Mouse (Mus musculus): ENCODE data around the gene Junb.

The Junb gene

DNA sequence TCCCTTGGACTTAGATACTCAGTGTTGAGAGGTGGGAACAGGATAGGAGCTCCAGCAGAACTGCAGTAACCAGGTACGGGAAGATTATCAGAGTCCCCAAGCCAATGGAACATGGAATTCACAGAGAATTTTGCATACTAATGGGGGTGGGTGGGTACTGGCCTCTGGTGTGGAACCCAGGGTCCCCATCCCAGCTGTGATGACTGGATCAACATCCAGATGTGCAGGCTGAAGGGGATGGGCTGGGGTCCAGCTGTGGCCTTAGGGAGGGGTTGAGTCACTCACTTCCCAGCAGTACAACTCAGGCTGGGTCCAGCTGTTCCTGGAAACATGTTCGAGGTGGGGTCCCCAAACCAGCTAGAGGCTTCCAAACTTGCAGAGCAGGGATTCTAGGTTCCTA, 9.4 kb upstream of the Junb start:
- DNase-seq (ENCODE audit: low spot score in 2 of 2) = no peak

- no peak for DNase-seq (ENCODE audit: low spot score in 2 of 2)
Measured at GRCm38 (mm10) chr8:84987388-84987787, 8.9 kb upstream of the Junb start.

GRCm38 (mm10) chr8:84986379-84986945, 7.9 kb upstream of the Junb start:
- no peak for DNase-seq (ENCODE audit: low spot score in 2 of 2)

DNA sequence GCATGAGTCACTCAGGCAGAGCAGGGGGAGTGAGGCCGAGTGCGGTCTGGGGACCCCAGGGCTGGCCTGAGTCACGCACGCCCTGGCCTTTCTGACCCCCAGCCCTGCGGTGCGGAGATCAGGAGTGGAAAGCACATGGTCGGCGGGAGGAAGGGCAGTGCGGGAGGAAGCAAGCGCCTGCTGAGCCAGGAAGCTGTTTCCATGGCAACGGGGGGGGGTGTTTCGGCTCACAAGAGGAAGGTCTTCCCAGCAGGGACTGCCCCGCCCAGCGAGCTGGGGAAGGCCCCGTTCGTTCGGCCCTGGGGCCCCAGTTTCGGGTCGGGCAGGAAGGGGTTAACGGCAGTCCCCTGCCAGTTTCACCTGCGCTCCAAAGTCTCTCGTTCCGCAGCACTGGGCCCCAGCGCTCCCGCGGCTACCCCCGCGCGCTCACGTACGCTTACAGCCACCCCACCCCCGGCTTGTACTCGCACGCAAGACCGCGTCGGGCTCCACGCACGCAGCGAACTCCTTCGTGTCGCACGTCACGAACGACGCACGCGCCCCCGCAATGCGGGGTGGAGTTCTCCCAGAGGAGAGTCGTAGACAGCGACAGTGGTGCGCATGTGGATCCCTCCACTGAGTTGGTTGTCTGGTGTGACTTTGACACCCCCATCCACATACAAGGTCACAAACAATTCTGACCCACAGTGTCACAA, 7.3 kb upstream of the Junb start:
- DNase-seq (ENCODE audit: low spot score in 2 of 2) = peak; percentile 93 to 94

DNA sequence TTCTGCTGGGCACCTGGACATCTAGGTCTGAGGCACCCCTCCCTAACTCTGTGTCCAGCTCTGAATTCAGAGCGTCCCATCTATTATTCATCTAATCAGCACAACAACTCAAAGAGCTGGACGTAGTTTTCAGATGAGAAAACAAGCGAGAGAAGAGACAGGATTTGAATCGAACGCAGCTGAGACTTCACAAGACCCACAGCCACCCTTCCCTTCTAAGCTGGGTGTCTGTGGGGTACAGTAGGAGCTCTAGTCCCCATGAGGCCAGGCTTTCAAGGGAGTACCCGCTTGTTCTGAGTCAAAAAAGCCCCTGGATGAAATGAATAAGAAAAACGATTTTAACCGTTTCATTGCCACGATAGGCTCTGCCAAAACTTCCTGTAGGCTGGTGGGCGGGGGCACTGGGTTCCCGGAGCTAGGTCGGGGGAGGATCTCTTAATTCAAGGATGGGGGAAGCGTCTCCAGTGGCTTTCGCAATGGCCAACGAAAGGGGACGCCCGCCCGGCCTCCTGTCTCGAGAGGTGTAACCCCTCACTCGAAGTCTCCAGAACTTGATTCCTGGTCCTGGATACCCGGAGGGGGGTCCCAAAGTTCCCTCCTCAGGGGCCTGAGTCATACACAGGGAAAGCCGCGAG, 6.6 kb upstream of the Junb start:
- no peak for DNase-seq (ENCODE audit: low spot score in 2 of 2)

- DNase-seq (ENCODE audit: low spot score in 2 of 2) = no peak
Measured at GRCm38 (mm10) chr8:84984294-84985048, 6.0 kb upstream of the Junb start.

GRCm38 (mm10) chr8:84982499-84983011, 4.0 kb upstream of the Junb start:
- no peak for DNase-seq (ENCODE audit: low spot score in 2 of 2)

DNA sequence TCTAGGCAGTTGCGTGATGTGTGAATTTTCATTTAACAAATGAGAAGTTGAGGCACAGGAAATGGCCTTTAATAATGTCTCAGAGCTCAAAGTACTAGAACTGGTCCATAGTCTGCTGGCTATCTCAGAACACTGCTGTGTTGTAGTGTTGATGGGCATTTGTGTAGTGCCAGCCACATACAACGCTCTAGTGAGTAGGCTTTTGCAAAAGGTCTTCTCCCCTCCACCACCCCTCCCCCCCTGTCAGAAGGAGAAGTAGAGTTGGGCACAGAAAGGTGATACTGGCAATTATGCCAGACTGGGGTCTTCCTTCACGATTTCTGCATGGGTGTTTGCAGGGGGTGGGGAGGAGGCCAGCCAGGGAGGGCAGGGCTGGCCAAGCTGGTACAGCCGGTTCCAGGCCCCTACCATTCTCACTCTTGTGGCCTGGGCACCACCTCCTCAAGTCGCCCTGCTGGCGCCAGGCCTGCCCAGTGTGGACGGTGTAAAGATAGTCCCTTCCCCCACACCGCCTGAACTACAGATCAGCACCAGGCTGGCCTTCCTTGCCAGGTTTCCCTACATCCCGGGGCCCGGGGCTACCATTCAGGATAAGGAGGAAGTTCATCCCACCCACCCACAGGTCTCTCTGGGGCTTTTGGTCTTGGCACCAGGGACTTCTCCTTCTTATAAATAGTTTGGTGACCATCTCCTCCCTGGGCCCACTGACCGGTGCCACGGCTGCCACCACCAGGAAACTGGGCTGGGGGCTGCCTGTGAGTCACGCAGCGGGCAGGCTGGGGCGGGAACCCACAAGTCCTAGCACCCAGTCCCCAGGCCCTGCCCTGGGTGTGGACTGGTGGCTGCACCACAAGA, 3.4 kb upstream of the Junb start:
- no peak for DNase-seq (ENCODE audit: low spot score in 2 of 2)

DNA sequence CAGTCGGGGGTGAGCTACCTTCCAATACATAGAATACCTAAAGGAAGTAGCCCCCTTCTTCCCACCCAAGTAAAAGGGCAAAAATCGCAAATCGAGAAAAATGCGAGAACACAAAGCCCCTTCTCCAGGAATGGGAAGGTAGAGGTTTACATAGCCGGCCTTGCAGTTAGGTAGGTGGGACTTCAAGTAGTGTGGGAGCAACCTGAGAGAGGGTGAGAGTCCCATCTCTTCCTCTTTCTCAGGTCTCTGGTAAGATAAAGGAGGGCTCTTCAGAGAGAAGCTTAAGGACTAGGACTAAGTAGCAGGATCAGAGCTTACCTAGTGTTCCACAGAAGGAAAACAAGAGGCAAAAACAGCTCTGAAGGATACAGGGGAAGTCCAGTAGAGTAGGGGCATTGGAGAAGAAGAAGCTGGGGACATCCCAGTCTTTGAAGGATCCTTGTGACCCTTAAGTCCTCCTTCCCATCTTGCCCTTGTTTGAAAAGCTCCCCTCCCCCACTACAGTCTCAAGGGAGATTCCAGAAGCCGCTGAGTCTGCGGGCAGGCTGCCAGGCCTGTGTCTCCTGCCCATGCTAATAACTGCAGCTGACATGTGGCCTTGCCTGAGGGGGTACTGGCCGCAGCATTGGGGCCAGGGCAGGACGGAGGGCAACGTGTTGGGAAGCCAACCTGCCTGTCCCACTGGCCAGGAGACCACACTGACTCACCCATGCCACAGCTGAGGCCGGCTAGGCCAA, 2.3 kb upstream of the Junb start:
- DNase-seq (ENCODE audit: low spot score in 2 of 2) = peak in 1 of 2 experiments; percentile 58

GRCm38 (mm10) chr8:84979599-84980421, 1.3 kb upstream of the Junb start:
- DNase-seq (ENCODE audit: low spot score in 2 of 2) = peak; percentile 84 to 95

DNA sequence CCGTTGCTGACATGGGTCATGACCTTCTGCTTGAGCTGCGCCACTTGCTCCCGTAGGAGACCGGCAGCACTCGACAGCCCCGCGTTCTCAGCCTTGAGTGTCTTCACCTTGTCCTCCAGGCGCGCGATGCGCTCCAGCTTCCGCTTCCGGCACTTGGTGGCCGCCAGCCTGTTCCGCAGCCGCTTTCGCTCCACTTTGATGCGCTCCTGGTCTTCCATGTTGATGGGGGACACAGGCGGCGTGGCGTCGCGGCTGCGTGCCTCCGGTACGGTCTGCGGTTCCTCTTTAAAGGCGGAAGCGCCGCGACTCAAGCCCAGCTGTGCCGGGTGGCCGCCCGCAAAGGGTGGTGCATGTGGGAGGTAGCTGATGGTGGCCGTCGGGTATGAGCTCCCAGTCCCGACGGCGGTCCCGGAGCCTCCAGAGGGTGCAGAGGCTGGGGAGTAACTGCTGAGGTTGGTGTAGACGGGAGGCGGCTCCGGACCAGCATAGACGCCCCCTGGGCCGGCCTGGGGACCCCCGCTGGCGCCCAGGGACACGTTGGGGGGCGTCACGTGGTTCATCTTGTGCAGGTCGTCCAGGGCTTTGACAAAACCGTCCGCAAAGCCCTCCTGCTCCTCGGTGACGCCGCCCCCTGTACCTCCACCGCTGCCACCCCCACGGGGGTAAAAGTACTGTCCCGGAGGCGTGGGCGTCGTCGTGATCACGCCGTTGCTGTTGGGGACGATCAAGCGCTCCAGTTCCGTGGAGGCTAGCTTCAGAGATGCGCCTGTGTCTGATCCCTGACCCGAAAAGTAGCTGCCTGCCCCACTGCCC, 877 bp downstream of the Junb start:
- DNase-seq (ENCODE audit: low spot score in 2 of 2) = peak in 1 of 2 experiments; percentile 61

DNA sequence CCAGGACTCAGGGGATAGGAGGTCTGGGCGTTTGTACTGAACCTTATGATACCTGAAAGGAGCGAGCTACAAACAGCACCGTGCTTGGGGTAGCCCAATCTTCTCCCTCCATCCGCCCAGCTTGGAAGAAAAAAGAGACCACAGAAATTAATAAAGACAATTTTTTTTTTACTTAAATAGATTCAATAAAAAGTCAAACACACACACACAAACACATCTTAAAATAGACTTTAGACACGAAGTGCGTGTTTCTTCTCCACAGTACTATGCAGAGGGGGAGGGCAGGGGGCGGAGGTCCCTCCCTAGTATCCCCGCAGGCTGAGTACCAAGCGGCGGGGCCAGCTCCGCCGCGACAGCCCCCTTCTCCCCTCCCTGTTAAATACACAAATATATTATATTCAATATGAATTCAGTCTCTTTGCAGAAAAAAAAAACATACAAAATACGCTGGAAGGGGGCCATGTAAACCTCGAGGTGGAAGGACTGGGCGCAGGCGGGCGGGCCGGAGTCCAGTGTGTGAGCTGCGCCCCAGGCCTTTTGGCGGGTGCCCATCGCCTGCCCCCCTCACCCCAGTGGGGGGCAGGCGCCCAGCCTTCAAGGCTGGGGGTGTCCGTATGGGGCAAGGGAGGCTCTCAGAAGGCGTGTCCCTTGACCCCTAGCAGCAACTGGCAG, 1.6 kb downstream of the Junb start:
- DNase-seq (ENCODE audit: low spot score in 2 of 2) = no peak

GRCm38 (mm10) chr8:84976031-84976762, 2.3 kb downstream of the Junb start:
- peak; percentile 85 to 97 for DNase-seq (ENCODE audit: low spot score in 2 of 2)

- DNase-seq (ENCODE audit: low spot score in 2 of 2) = peak in 1 of 2 experiments; percentile 79
Measured at GRCm38 (mm10) chr8:84975434-84975833, 3.1 kb downstream of the Junb start.

DNA sequence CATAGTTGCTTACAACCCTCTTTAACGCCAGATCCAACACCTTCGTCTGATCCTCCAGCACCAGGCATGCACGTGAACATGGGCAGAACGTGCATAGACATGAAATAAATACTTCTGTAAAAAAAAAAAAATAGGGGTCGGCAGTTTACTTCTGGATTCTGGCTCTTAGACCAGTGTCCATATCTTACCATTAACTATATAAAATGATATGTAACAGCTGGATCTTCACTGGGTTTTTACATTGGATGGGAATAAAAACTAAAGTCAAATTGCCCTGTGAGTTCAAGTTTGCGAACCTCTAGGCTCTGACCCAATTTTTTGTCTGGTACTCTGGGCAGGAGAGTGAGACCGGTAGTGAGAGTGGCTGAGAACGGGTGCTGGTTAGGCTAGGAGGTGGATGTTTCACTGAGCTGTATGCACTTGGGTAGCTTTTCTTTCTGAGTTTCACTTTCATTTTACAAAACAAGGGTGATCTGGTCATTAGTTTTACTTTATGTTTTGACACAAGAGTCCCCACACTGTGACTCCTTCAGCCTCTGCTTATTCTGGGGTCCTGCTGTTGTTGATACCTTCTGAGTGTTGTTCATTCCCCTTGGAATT, 3.9 kb downstream of the Junb start:
- no peak for DNase-seq (ENCODE audit: low spot score in 2 of 2)

DNA sequence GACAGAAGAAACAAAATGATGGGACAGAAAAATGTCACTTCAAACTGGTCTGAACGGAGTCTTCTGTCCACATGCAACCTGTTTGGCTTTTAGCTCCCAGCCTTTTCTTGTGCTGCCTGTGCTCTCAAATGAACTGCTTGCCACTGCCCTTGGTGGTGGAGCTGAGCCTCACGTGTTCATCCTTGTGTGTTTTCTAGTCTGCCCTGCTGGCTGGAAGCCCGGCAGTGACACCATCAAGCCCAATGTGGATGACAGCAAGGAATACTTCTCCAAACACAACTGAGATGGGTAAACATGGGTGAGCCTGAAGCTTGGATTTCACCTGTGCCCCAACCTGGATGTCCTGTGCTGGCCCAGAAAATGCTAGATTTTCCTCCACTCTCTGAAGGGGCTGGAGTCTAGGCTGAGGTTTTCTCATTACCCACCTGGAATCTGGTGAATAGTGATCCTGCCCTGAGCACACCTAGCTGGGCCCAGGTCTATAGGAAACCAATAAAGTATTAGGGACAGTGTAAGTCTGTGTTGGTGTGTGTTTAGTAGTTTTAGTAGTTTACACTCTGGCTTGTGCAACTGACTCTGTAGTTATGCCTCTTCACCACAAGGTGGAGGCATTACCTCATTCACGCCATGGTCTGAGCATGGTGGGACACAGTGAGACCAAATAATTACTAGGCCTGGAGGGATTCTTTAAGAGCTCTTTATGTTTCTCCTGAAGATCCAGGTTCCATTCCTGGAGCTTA, 4.5 kb downstream of the Junb start:
- DNase-seq (ENCODE audit: low spot score in 2 of 2) = peak in 1 of 2 experiments; percentile 58

All from left cerebral cortex, adult 9 months (tissue).